Mouse (Mus musculus): ENCODE data around the gene Twnk. TPM values are rescaled to one million over a fixed set of nuclear protein-coding genes. Genes with fewer than 3 reads are reported as not detected.

Twnk gene
- total RNA-seq (2021): 10 to 100 TPM; 15.8 to 16.5 TPM

- DNase-seq: no peak
Measured at GRCm38 (mm10) chr19:45005444-45005843, at the start of gene Twnk. Gene Twnk, plus strand, starts transcription at chr19:45005663.

- no peak for DNase-seq
Measured at GRCm38 (mm10) chr19:44959633-44960032, 45.8 kb upstream of the Twnk start.

- no peak for DNase-seq
Measured at GRCm38 (mm10) chr19:44965978-44966377, 39.5 kb upstream of the Twnk start.

- no peak for DNase-seq
Measured at GRCm38 (mm10) chr19:44968329-44968728, 37.1 kb upstream of the Twnk start.

- DNase-seq: no peak
Measured at GRCm38 (mm10) chr19:44976636-44977035, 28.8 kb upstream of the Twnk start.

- no peak for DNase-seq
Measured at GRCm38 (mm10) chr19:44977148-44977547, 28.3 kb upstream of the Twnk start.

GRCm38 (mm10) chr19:44980787-44981186 lies 24.7 kb upstream of the Twnk start:
- no peak for DNase-seq

GRCm38 (mm10) chr19:44982477-44983115 lies 22.9 kb upstream of the Twnk start:
- no peak for DNase-seq

GRCm38 (mm10) chr19:44983366-44983765 lies 22.1 kb upstream of the Twnk start:
- DNase-seq: no peak

- DNase-seq: no peak
Measured at GRCm38 (mm10) chr19:44984420-44984819, 21.0 kb upstream of the Twnk start.

GRCm38 (mm10) chr19:44985159-44985988 lies 20.1 kb upstream of the Twnk start:
- no peak for DNase-seq

- DNase-seq: no peak
Measured at GRCm38 (mm10) chr19:44987004-44987403, 18.5 kb upstream of the Twnk start.

GRCm38 (mm10) chr19:44987851-44988250 lies 17.6 kb upstream of the Twnk start:
- DNase-seq: peak in 1 of 2 experiments; percentile 48

- DNase-seq: no peak
Measured at GRCm38 (mm10) chr19:44988321-44988720, 17.1 kb upstream of the Twnk start.

GRCm38 (mm10) chr19:44988831-44989566 lies 16.5 kb upstream of the Twnk start, which contains the start of gene Sema4g:
Gene Sema4g, plus strand, starts transcription at chr19:44989101.
- DNase-seq: no peak

- DNase-seq: no peak
Measured at GRCm38 (mm10) chr19:44989567-44990495, 15.6 kb upstream of the Twnk start.

- DNase-seq: no peak
Measured at GRCm38 (mm10) chr19:44991031-44991430, 14.4 kb upstream of the Twnk start.

GRCm38 (mm10) chr19:44992246-44992645 lies 13.2 kb upstream of the Twnk start:
- DNase-seq: no peak

GRCm38 (mm10) chr19:44992712-44993111 lies 12.8 kb upstream of the Twnk start:
- DNase-seq: no peak

- no peak for DNase-seq
Measured at GRCm38 (mm10) chr19:44997786-44998185, 7.7 kb upstream of the Twnk start.

GRCm38 (mm10) chr19:44999647-45000046 lies 5.8 kb upstream of the Twnk start:
- DNase-seq: no peak

- DNase-seq: no peak
Measured at GRCm38 (mm10) chr19:45002301-45002700, 3.2 kb upstream of the Twnk start.
